Mouse (Mus musculus) cerebellum, postnatal 10 days (tissue): Measurements from ENCODE around the gene Hoxb2.

Source experiments
- DNase-seq, 2 experiments: peaks; one replicate each; pipeline ENCODE4 v3.0.0; 2021; ENCODE audit warnings: mixed read lengths in 2 of 2

Hoxb2 gene

GRCm38 (mm10) chr11:96350341-96350624 is at the start of gene Hoxb2:
TSS of gene Hoxb2 (plus strand) at chr11:96350525.
- no peak for DNase-seq

- DNase-seq, result no peak
Measured at GRCm38 (mm10) chr11:96301064-96301431, 49.3 kb upstream of the Hoxb2 start.

GRCm38 (mm10) chr11:96301837-96302236 is 48.5 kb upstream of the Hoxb2 start:
- peak in 1 of 2 experiments; percentile 57 for DNase-seq

GRCm38 (mm10) chr11:96302381-96303150 is 47.8 kb upstream of the Hoxb2 start:
- no peak for DNase-seq

GRCm38 (mm10) chr11:96303151-96304099 is 46.9 kb upstream of the Hoxb2 start, which contains the start of gene Hoxb5:
TSS of gene Hoxb5 (plus strand) at chr11:96303336.
- DNase-seq, result peak; percentile 78 to 80

GRCm38 (mm10) chr11:96304381-96305195 is 45.7 kb upstream of the Hoxb2 start:
- DNase-seq, result no peak

- DNase-seq, result no peak
Measured at GRCm38 (mm10) chr11:96305505-96306182, 44.7 kb upstream of the Hoxb2 start.

- DNase-seq, result no peak
Measured at GRCm38 (mm10) chr11:96306183-96306907, 44.0 kb upstream of the Hoxb2 start.

- no peak for DNase-seq
Measured at GRCm38 (mm10) chr11:96306908-96307269, 43.4 kb upstream of the Hoxb2 start.

GRCm38 (mm10) chr11:96308763-96309162 is 41.6 kb upstream of the Hoxb2 start:
- no peak for DNase-seq

GRCm38 (mm10) chr11:96309288-96309687 is 41.0 kb upstream of the Hoxb2 start:
- no peak for DNase-seq

GRCm38 (mm10) chr11:96310183-96310938 is 40.0 kb upstream of the Hoxb2 start:
- no peak for DNase-seq

- no peak for DNase-seq
Measured at GRCm38 (mm10) chr11:96311097-96311496, 39.2 kb upstream of the Hoxb2 start.

- peak; percentile 69 to 72 for DNase-seq
Measured at GRCm38 (mm10) chr11:96311520-96312417, 38.6 kb upstream of the Hoxb2 start.

- no peak for DNase-seq
Measured at GRCm38 (mm10) chr11:96313134-96313533, 37.2 kb upstream of the Hoxb2 start.

GRCm38 (mm10) chr11:96313806-96314428 is 36.4 kb upstream of the Hoxb2 start:
- DNase-seq, result no peak

- no peak for DNase-seq
Measured at GRCm38 (mm10) chr11:96314671-96315343, 35.5 kb upstream of the Hoxb2 start.

- DNase-seq, result no peak
Measured at GRCm38 (mm10) chr11:96315344-96315681, 35.0 kb upstream of the Hoxb2 start.
